Mouse (Mus musculus) erythroblast, embryonic 14.5 days (primary cell): ENCODE measurements around the gene 6430548M08Rik. TPM values are rescaled to one million over a fixed set of nuclear protein-coding genes. Genes with fewer than 3 reads are reported as not detected.

Experiments used
- H3K27me3 ChIP-seq: 2 replicates; pipeline ENCODE4 v1.6.1; 2012; ENCODE audit warnings: inconsistent platforms; ENCODE audit not compliant: control insufficient read depth
- H3K36me3 ChIP-seq: 2 replicates; pipeline ENCODE4 v1.6.1; 2012; ENCODE audit warnings: mild to moderate bottlenecking, inconsistent platforms; ENCODE audit not compliant: control insufficient read depth
- H3K4me1 ChIP-seq: 2 replicates; pipeline ENCODE4 v1.6.1; 2012; ENCODE audit warnings: inconsistent platforms; ENCODE audit not compliant: control insufficient read depth
- H3K4me3 ChIP-seq: replicated peaks from 2 replicates; pipeline ENCODE3; 2012; ENCODE audit warnings: moderate library complexity, mild to moderate bottlenecking, inconsistent platforms
- H3K9me3 ChIP-seq: 2 replicates; pipeline ENCODE4 v1.6.1; 2012; ENCODE audit warnings: low read length, inconsistent platforms, mixed read lengths; ENCODE audit not compliant: control insufficient read depth
- GATA1 ChIP-seq: IDR thresholded peaks from 2 replicates; pipeline ENCODE4 v1.6.1; 2012; ENCODE audit warnings: low read length, inconsistent platforms, mixed read lengths
- TAL1 ChIP-seq: IDR thresholded peaks from 3 replicates; pipeline ENCODE4 v1.6.1; 2012; ENCODE audit warnings: low read length, inconsistent platforms, mixed read lengths
- polyA plus RNA-seq: library from polyadenylated mRNA; stranded (reverse); fragments of >175 nt; gene quantifications from 2 replicates; pipeline ENCODE4 v1.2.3, GENCODE M21; 2012

6430548M08Rik gene
- polyA plus RNA-seq, 1 experiment = 0.01 TPM

GRCm38 (mm10) chr8:120146051-120146450 is 32.1 kb downstream of the 6430548M08Rik start:
- Histone ChIP-seq H3K4me1 (no peaks in the 10 kb centered on the region), H3K27me3 (no peaks in the 10 kb centered on the region)

GRCm38 (mm10) chr8:120150028-120150427 is 36.1 kb downstream of the 6430548M08Rik start:
- H3K4me1 ChIP-seq = no peaks in the 10 kb centered on the region
- no peaks in the 10 kb centered on the region for H3K36me3 ChIP-seq
- H3K4me3 ChIP-seq = no peak overlapping the region
- no peaks in the 10 kb centered on the region for H3K27me3 ChIP-seq
- no peaks in the 10 kb centered on the region for H3K9me3 ChIP-seq
- TF ChIP-seq TAL1 (no peak), GATA1 (no peak)

More at GRCm38 (mm10) chr8:120146051-120146450, 32.1 kb downstream of the 6430548M08Rik start:
- Histone ChIP-seq H3K9me3 (no peaks in the 10 kb centered on the region), H3K36me3 (no peaks in the 10 kb centered on the region), H3K4me3 (no peak overlapping the region)
- TF ChIP-seq TAL1 = no peak
- no peak for TF ChIP-seq GATA1

- Histone ChIP-seq H3K36me3 (no peaks in the 10 kb centered on the region), H3K9me3 (no peaks in the 10 kb centered on the region), H3K4me1 (no peaks in the 10 kb centered on the region), H3K27me3 (no peaks in the 10 kb centered on the region), H3K4me3 (no peak overlapping the region)
- no peak for TF ChIP-seq GATA1
- TF ChIP-seq TAL1 = no peak
Measured at GRCm38 (mm10) chr8:120151151-120151550, 37.2 kb downstream of the 6430548M08Rik start.

- Histone ChIP-seq H3K9me3 (no peaks in the 10 kb centered on the region), H3K4me1 (no peaks in the 10 kb centered on the region), H3K4me3 (no peak overlapping the region), H3K36me3 (no peaks in the 10 kb centered on the region), H3K27me3 (no peaks in the 10 kb centered on the region)
- TF ChIP-seq TAL1 = no peak
- TF ChIP-seq GATA1 = no peak
Measured at GRCm38 (mm10) chr8:120152636-120153035, 38.7 kb downstream of the 6430548M08Rik start.

GRCm38 (mm10) chr8:120160366-120160765 is 46.4 kb downstream of the 6430548M08Rik start:
- Histone ChIP-seq H3K4me3 (no peak overlapping the region), H3K9me3 (no peaks in the 10 kb centered on the region), H3K4me1 (no peaks in the 10 kb centered on the region), H3K36me3 (no peaks in the 10 kb centered on the region), H3K27me3 (no peaks in the 10 kb centered on the region)
- no peak for TF ChIP-seq GATA1
- no peak for TF ChIP-seq TAL1

- TF ChIP-seq GATA1 (no peak), TAL1 (no peak)
- Histone ChIP-seq H3K4me3 (no peak overlapping the region), H3K36me3 (no peaks in the 10 kb centered on the region), H3K27me3 (no peaks in the 10 kb centered on the region), H3K9me3 (no peaks in the 10 kb centered on the region), H3K4me1 (no peaks in the 10 kb centered on the region)
Measured at GRCm38 (mm10) chr8:120161658-120162403, 47.9 kb downstream of the 6430548M08Rik start.

GRCm38 (mm10) chr8:120162404-120162752 is 48.4 kb downstream of the 6430548M08Rik start:
- H3K36me3 ChIP-seq = no peaks in the 10 kb centered on the region
- H3K27me3 ChIP-seq = no peaks in the 10 kb centered on the region
- H3K9me3 ChIP-seq = no peaks in the 10 kb centered on the region
- TF ChIP-seq GATA1 (no peak), TAL1 (no peak)
- H3K4me3 ChIP-seq = no peak overlapping the region
- no peaks in the 10 kb centered on the region for H3K4me1 ChIP-seq

DNA sequence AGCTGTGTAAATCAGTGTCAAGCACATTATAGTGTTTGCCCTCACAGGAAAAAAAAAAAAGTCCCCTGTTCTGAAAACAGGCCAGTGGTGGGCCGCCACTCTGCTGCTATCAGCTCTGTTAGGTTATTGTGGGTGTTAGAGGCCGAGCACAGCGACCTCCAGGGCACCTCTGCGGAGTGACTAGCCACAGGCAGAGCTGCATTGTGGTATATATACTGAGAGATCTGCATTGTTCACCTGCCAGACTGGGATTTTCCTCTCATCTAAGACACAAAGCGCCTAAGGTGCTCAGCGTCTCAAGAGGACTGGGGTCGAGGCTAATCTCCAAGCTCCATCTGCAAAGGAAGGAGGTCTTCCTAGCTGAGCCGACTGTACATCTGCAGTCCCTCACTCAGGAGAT is 49.4 kb downstream of the 6430548M08Rik start:
- H3K4me3 ChIP-seq = no peak overlapping the region
- H3K36me3 ChIP-seq = no peaks in the 10 kb centered on the region
- H3K27me3 ChIP-seq = no peaks in the 10 kb centered on the region; the same call in 1 of the 2 replicates
- TF ChIP-seq GATA1 (no peak), TAL1 (no peak)
- H3K4me1 ChIP-seq = no peaks in the 10 kb centered on the region
- H3K9me3 ChIP-seq = no peaks in the 10 kb centered on the region

- no peaks in the 10 kb centered on the region for H3K4me1 ChIP-seq
- H3K9me3 ChIP-seq = no peaks in the 10 kb centered on the region
- TF ChIP-seq TAL1 (no peak), GATA1 (no peak)
- no peaks in the 10 kb centered on the region; the same call in 1 of the 2 replicates for H3K27me3 ChIP-seq
- no peak overlapping the region for H3K4me3 ChIP-seq
- no peaks in the 10 kb centered on the region for H3K36me3 ChIP-seq
Measured at GRCm38 (mm10) chr8:120164026-120164425, 50.1 kb downstream of the 6430548M08Rik start.

DNA sequence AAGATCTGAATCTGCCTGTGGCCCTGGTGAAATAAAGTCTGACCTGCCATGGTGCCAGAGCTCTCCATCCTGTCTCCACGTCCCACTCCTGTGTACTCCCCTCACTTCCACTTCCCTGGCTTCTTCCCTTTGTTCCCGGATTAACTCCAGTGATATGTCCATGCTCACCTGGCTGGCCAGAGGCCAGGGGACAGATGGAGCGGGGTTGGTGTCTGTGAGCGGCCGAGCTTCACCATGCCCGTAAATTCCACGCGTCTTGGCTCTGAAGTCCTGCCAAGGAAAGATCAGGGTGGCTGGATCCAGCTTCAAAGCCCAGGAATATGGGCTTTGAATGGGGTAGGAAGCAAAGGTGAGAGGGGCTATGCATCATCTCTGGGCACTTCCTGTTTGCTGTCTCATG is 53.2 kb downstream of the 6430548M08Rik start:
- Histone ChIP-seq H3K4me3 (no peak overlapping the region), H3K27me3 (peaks cover 3% of the 10 kb centered on the region), H3K36me3 (no peaks in the 10 kb centered on the region), H3K9me3 (no peaks in the 10 kb centered on the region), H3K4me1 (no peaks in the 10 kb centered on the region)
- TF ChIP-seq GATA1 = no peak
